Mouse (Mus musculus) thymus, postnatal 14 days (tissue): Measurements from ENCODE around the gene Gm28038.
A peak's percentile ranks its signal among the peaks of the same experiment; 100 is the strongest.

Experiments used
- DNase-seq: peaks from one replicate; pipeline ENCODE4 v3.0.0; 2021

Gm28038 gene

GRCm38 (mm10) chr2:30280743-30281142, at the start of gene Gm28038:
TSS of gene Gm28038 (plus strand) at chr2:30281043.
- no peak for DNase-seq

GRCm38 (mm10) chr2:30235593-30235992, 45.2 kb upstream of the Gm28038 start:
- DNase-seq: no peak

- DNase-seq: no peak
Observed at GRCm38 (mm10) chr2:30236426-30237198, 44.2 kb upstream of the Gm28038 start.

- DNase-seq: peak; percentile 100
Observed at GRCm38 (mm10) chr2:30237199-30237880, 43.5 kb upstream of the Gm28038 start, which contains the start of gene Lrrc8a. TSS of gene Lrrc8a (plus strand) at chr2:30237715.

GRCm38 (mm10) chr2:30237881-30238280, 43.0 kb upstream of the Gm28038 start:
- DNase-seq: peak; percentile 84

GRCm38 (mm10) chr2:30238906-30239465, 41.9 kb upstream of the Gm28038 start:
- DNase-seq: no peak

GRCm38 (mm10) chr2:30239777-30240176, 41.1 kb upstream of the Gm28038 start:
- DNase-seq: no peak

GRCm38 (mm10) chr2:30240267-30240666, 40.6 kb upstream of the Gm28038 start, which contains the start of gene Gm28035:
TSS of gene Gm28035 (plus strand) at chr2:30240567.
- no peak for DNase-seq

GRCm38 (mm10) chr2:30242509-30242908, 38.3 kb upstream of the Gm28038 start:
- no peak for DNase-seq

- DNase-seq: no peak
Observed at GRCm38 (mm10) chr2:30243391-30243790, 37.5 kb upstream of the Gm28038 start.

- no peak for DNase-seq
Observed at GRCm38 (mm10) chr2:30244595-30245178, 36.2 kb upstream of the Gm28038 start.

GRCm38 (mm10) chr2:30247036-30247435, 33.8 kb upstream of the Gm28038 start:
- no peak for DNase-seq

- no peak for DNase-seq
Observed at GRCm38 (mm10) chr2:30247681-30248080, 33.2 kb upstream of the Gm28038 start.

- DNase-seq: no peak
Observed at GRCm38 (mm10) chr2:30249182-30249581, 31.7 kb upstream of the Gm28038 start.

- DNase-seq: no peak
Observed at GRCm38 (mm10) chr2:30250166-30251128, 30.4 kb upstream of the Gm28038 start.

GRCm38 (mm10) chr2:30251417-30252104, 29.3 kb upstream of the Gm28038 start:
- DNase-seq: peak; percentile 88

- no peak for DNase-seq
Observed at GRCm38 (mm10) chr2:30252521-30252920, 28.3 kb upstream of the Gm28038 start.

- peak; percentile 38 for DNase-seq
Observed at GRCm38 (mm10) chr2:30253809-30254208, 27.0 kb upstream of the Gm28038 start.

- no peak for DNase-seq
Observed at GRCm38 (mm10) chr2:30255631-30256395, 25.0 kb upstream of the Gm28038 start.

- no peak for DNase-seq
Observed at GRCm38 (mm10) chr2:30256616-30257350, 24.1 kb upstream of the Gm28038 start.
